Mouse (Mus musculus): ENCODE results near the gene Scaf4. TPM values are rescaled to one million over a fixed set of nuclear protein-coding genes. Genes with fewer than 3 reads are reported as not detected.

Gene Scaf4
- polyA plus RNA-seq, 1 experiment from 2014 or later = 24.5 TPM

DNA sequence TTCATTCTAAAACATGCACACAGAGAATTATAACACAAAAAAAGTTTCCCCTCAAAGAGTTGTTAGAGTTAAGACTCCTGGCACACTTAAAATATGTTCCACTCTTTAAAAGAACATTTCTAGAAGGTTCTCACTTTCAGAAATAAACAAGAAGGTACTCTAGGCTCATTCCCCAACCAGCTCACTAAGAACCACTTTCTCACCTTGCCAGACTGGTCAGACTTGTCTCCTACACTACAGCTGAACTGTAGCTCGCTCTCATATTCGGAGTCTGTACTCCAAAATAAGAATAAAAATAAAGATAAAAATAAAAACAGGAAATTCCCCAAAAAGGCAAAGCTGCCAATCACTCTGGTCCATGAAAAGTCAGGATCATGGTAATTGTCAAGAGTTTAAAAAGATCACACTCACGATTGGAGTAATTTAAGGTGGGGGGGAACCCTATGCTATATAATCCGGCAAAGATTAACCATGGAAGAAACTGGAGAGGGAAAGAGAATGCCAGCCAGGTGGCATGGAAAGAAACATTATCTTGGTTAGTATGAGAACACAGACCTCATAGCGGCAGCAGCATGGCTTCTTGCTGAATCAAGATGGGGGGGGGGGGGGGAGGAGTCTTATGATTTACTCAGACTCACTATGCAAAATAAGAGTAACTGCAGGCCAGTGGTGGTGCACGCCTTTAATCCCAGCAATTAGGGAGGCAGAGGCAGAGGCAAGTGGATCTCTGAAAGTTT, 80.9 kb downstream of the Scaf4 start:
- no peak overlapping the region for H3K9ac ChIP-seq (replicated peaks; ENCODE audit: low read length)
- ATAC-seq (replicated peaks; ENCODE audit: insufficient number of reproducible peaks, low FRiP score, low TSS enrichment, low read depth) (no peak), DNase-seq (ENCODE audit: low spot score) (no peak)
- H3K4me1 ChIP-seq (ENCODE audit: control insufficient read depth, insufficient read depth, low read length) = no peaks in the 10 kb centered on the region
- H3K27ac ChIP-seq (replicated peaks; ENCODE audit: low read depth, low read length) = no peak overlapping the region
- no peaks in the 10 kb centered on the region for H3K27me3 ChIP-seq (ENCODE audit: control insufficient read depth, insufficient read depth, low read length)
- no peak overlapping the region for H3K4me3 ChIP-seq (ENCODE audit: low read depth, low read length)
- no peaks in the 10 kb centered on the region for H3K9me3 ChIP-seq (replicated peaks; ENCODE audit: control insufficient read depth, low read length)
- 80% methylated on average over 6 of the region's 6 CpGs for WGBS
- no peak overlapping the region for H3K4me2 ChIP-seq (ENCODE audit: low read depth, low read length)
- no peaks in the 10 kb centered on the region for H3K36me3 ChIP-seq (replicated peaks; ENCODE audit: control insufficient read depth, insufficient read depth, low read depth, low read length)

DNA sequence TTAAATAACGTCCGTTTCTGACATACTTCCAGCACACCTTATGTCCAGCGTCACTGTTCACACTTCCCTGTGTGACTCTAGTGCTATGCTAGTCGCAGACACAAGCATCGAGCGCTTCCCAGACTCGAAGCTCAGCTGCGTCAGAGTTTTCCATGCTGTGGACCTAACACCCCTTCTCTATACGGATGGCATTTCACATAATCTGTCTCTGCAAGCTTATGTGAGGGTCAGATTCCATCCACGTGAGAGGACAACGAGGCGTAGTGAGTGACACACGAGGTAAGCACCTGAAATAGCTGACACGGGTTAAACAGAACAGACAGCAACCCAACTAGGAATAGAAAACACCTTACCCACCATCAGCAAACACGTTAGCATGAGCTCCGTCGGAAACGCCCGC, 82.2 kb downstream of the Scaf4 start:
- no peak overlapping the region for H3K27ac ChIP-seq (replicated peaks; ENCODE audit: low read depth, low read length)
- no peak overlapping the region for H3K4me2 ChIP-seq (ENCODE audit: low read depth, low read length)
- no peak overlapping the region for H3K4me3 ChIP-seq (ENCODE audit: low read depth, low read length)
- H3K9ac ChIP-seq (replicated peaks; ENCODE audit: low read length) = no peak overlapping the region
- WGBS = 64% methylated on average over 19 of the region's 19 CpGs
- no peak for ATAC-seq (replicated peaks; ENCODE audit: insufficient number of reproducible peaks, low FRiP score, low TSS enrichment, low read depth)
- no peak for DNase-seq (ENCODE audit: low spot score)
- H3K9me3 ChIP-seq (replicated peaks; ENCODE audit: control insufficient read depth, low read length) = no peaks in the 10 kb centered on the region
- no peaks in the 10 kb centered on the region for H3K27me3 ChIP-seq (ENCODE audit: control insufficient read depth, insufficient read depth, low read length)
- no peaks in the 10 kb centered on the region for H3K36me3 ChIP-seq (replicated peaks; ENCODE audit: control insufficient read depth, insufficient read depth, low read depth, low read length)
- no peaks in the 10 kb centered on the region for H3K4me1 ChIP-seq (ENCODE audit: control insufficient read depth, insufficient read depth, low read length)

DNA sequence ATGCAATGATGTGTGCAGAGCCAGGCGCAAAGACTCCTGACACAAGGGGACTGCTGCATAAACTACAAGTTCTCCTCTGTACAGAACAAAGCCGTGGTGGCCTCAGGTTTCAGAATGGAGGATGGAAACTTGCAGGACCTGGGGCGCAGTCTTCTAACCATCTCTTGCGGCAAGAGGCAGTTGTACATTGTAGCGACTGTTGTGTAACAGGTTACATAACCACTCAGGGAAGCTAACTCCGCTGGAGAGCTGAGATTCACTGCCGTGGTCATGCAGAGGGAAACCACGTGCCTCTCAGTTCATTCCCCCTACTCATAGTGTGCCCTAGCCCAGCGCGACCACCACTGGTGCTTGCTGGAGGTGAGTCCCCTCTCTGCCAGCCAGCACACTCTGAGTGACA, 85.1 kb downstream of the Scaf4 start:
- ATAC-seq (replicated peaks; ENCODE audit: insufficient number of reproducible peaks, low FRiP score, low TSS enrichment, low read depth) (no peak), DNase-seq (ENCODE audit: low spot score) (no peak)
- Histone ChIP-seq H3K4me2 (ENCODE audit: low read depth, low read length) (no peak overlapping the region), H3K36me3 (replicated peaks; ENCODE audit: control insufficient read depth, insufficient read depth, low read depth, low read length) (no peaks in the 10 kb centered on the region), H3K4me3 (ENCODE audit: low read depth, low read length) (no peak overlapping the region), H3K27ac (replicated peaks; ENCODE audit: low read depth, low read length) (no peak overlapping the region), H3K27me3 (ENCODE audit: control insufficient read depth, insufficient read depth, low read length) (no peaks in the 10 kb centered on the region), H3K9ac (replicated peaks; ENCODE audit: low read length) (no peak overlapping the region), H3K9me3 (replicated peaks; ENCODE audit: control insufficient read depth, low read length) (no peaks in the 10 kb centered on the region), H3K4me1 (ENCODE audit: control insufficient read depth, insufficient read depth, low read length) (no peaks in the 10 kb centered on the region)
- WGBS = 90% methylated on average over 10 of the region's 10 CpGs

DNA sequence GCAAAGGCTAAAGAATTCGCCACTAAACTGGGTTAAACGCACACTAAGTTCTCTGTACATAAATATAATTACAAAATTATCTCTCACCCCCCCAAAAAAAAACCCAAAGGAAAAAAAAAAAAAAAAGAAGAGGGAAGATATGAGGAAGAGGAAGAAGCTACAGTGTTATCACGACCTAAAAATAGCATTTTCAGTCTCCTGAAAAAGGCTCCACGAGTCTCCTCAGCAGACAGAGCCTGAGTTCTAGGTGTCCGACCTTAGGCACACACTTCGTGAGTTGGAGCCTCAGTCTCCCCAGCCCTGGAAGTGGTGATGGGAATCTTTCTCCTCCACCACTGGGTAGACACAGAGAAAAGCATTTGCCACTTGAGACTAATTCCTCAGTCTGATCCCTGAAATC, 85.7 kb downstream of the Scaf4 start:
- Histone ChIP-seq H3K9me3 (replicated peaks; ENCODE audit: control insufficient read depth, low read length) (no peaks in the 10 kb centered on the region), H3K36me3 (replicated peaks; ENCODE audit: control insufficient read depth, insufficient read depth, low read depth, low read length) (no peaks in the 10 kb centered on the region)
- 89% methylated on average over 6 of the region's 6 CpGs for WGBS

DNA sequence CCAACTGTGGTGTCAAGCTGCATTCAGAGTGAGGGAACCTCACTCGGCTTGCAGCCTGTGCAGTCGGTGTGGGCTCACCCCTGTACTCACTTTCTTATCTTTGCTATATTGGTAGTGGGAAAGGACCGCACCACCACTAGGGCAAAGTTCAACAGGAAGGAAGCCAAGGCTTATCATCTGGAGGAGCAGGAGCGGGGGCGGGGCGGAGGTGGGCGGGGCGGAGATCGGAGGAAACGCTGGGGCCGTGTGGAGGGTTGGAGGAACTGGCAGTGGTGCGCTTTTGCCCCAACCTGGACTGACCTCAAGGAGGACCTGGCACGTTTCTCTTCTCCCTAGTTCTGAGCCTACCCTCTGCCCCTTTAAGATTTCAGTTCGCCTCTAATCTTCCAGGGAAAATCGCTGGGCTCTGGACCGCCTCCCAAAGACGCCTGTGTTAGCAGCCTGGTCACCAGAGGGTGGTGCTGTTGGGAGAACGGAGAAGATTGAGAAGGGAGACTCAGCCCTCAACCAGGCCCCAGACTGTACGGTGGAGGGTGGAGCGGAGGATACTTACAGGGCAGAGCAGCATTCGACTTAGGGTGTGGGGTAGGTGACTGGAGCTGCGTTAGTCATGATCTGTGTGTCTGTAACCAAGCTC, 86.8 kb downstream of the Scaf4 start:
- WGBS = 5% methylated on average over 22 of the region's 22 CpGs

More for the DNA sequence above, 85.7 kb downstream of the Scaf4 start:
- DNase-seq (ENCODE audit: low spot score) = no peak
- no peak overlapping the region for H3K9ac ChIP-seq (replicated peaks; ENCODE audit: low read length)
- no peaks in the 10 kb centered on the region for H3K27me3 ChIP-seq (ENCODE audit: control insufficient read depth, insufficient read depth, low read length)
- H3K4me2 ChIP-seq (ENCODE audit: low read depth, low read length) = no peak overlapping the region
- no peak for ATAC-seq (replicated peaks; ENCODE audit: insufficient number of reproducible peaks, low FRiP score, low TSS enrichment, low read depth)
- no peak overlapping the region for H3K27ac ChIP-seq (replicated peaks; ENCODE audit: low read depth, low read length)
- no peak overlapping the region for H3K4me3 ChIP-seq (ENCODE audit: low read depth, low read length)
- no peaks in the 10 kb centered on the region for H3K4me1 ChIP-seq (ENCODE audit: control insufficient read depth, insufficient read depth, low read length)

DNA sequence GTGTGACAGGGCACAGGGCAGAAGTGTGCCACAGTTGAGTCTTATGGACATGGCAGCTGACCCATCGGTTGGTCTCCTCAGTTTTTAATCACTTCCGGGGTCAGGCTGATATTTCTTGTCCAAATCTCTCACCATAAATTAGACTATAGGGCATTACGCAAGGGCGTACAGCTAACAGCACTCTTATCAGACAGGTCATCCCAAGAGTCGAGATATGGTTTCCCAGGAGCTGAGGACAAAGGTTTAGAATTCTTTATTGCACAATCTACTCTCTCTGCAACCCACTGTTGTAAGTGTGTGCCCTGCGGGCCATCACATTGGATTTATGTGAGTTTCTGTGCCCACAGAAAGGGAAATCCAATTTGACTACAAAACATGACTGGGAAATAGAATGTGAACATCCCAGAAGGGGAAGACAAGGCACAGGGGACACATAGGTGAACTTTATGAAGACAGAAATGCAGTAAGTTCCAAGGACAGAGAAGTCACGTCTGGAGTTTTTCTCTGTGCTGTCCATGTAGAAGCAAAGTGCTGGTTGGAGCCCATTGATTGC, 87.5 kb downstream of the Scaf4 start:
- Histone ChIP-seq H3K4me2 (ENCODE audit: low read depth, low read length) (no peak overlapping the region), H3K36me3 (replicated peaks; ENCODE audit: control insufficient read depth, insufficient read depth, low read depth, low read length) (no peaks in the 10 kb centered on the region), H3K27ac (replicated peaks; ENCODE audit: low read depth, low read length) (no peak overlapping the region), H3K4me1 (ENCODE audit: control insufficient read depth, insufficient read depth, low read length) (no peaks in the 10 kb centered on the region), H3K9ac (replicated peaks; ENCODE audit: low read length) (no peak overlapping the region), H3K4me3 (ENCODE audit: low read depth, low read length) (no peak overlapping the region), H3K27me3 (ENCODE audit: control insufficient read depth, insufficient read depth, low read length) (no peaks in the 10 kb centered on the region), H3K9me3 (replicated peaks; ENCODE audit: control insufficient read depth, low read length) (no peaks in the 10 kb centered on the region)
- WGBS = 85% methylated on average over 7 of the region's 7 CpGs
- ATAC-seq (replicated peaks; ENCODE audit: insufficient number of reproducible peaks, low FRiP score, low TSS enrichment, low read depth) (no peak), DNase-seq (ENCODE audit: low spot score) (no peak)

More for the DNA sequence above, 86.8 kb downstream of the Scaf4 start:
- no peaks in the 10 kb centered on the region for H3K27me3 ChIP-seq (ENCODE audit: control insufficient read depth, insufficient read depth, low read length)
- no peaks in the 10 kb centered on the region for H3K36me3 ChIP-seq (replicated peaks; ENCODE audit: control insufficient read depth, insufficient read depth, low read depth, low read length)
- ATAC-seq (replicated peaks; ENCODE audit: insufficient number of reproducible peaks, low FRiP score, low TSS enrichment, low read depth) (peak; percentile 87), DNase-seq (ENCODE audit: low spot score) (peak; percentile 81)
- peak overlapping the region; percentile 47 for H3K9ac ChIP-seq (replicated peaks; ENCODE audit: low read length)
- no peaks in the 10 kb centered on the region for H3K9me3 ChIP-seq (replicated peaks; ENCODE audit: control insufficient read depth, low read length)
- H3K27ac ChIP-seq (replicated peaks; ENCODE audit: low read depth, low read length) = no peak overlapping the region
- no peaks in the 10 kb centered on the region for H3K4me1 ChIP-seq (ENCODE audit: control insufficient read depth, insufficient read depth, low read length)
- H3K4me3 ChIP-seq (ENCODE audit: low read depth, low read length) = peak overlapping the region; percentile 34
- H3K4me2 ChIP-seq (ENCODE audit: low read depth, low read length) = peak overlapping the region; percentile 36

DNA sequence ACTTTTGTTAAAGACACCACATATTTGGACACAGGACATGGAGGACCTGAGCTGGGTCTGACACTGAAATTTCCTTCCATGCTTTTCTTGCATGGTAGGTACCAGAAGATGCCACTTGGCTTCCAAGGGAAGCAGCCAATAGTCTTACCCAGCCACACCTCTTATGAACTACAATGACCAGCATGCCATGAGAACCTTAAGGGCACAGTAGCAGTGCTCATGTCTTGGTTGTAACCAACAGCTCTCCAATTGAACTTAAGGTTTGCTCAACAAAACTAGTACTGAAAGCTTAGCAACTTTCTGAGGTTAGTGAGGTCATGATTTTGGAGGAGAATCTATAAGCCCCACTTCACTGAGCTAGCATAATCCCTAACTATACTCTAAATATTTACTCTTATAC, 90.6 kb downstream of the Scaf4 start:
- Histone ChIP-seq H3K4me3 (ENCODE audit: low read depth, low read length) (no peak overlapping the region), H3K27me3 (ENCODE audit: control insufficient read depth, insufficient read depth, low read length) (no peaks in the 10 kb centered on the region), H3K9ac (replicated peaks; ENCODE audit: low read length) (no peak overlapping the region), H3K27ac (replicated peaks; ENCODE audit: low read depth, low read length) (no peak overlapping the region), H3K4me1 (ENCODE audit: control insufficient read depth, insufficient read depth, low read length) (no peaks in the 10 kb centered on the region), H3K9me3 (replicated peaks; ENCODE audit: control insufficient read depth, low read length) (no peaks in the 10 kb centered on the region), H3K36me3 (replicated peaks; ENCODE audit: control insufficient read depth, insufficient read depth, low read depth, low read length) (no peaks in the 10 kb centered on the region), H3K4me2 (ENCODE audit: low read depth, low read length) (no peak overlapping the region)
- DNase-seq (ENCODE audit: low spot score) = no peak
- no peak for ATAC-seq (replicated peaks; ENCODE audit: insufficient number of reproducible peaks, low FRiP score, low TSS enrichment, low read depth)

DNA sequence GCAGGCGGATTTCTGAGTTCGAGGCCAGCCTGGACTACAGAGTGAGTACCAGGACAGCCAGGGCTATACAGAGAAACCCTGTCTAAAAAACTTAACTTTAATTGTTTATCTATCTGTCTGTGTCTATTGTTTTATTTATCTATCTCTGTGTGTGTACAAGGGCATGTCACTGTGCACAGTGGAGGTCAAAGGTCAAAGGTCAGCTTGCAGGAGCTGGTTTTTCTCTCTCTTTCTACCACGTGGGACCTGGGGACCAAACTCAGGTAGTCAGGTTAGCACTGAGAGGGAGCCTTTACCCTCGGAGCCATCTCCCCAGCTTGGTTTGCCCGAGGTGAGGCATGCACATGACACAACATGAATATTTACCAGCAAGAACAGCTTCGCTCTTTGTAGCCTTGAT, 93.0 kb downstream of the Scaf4 start:
- H3K36me3 ChIP-seq (replicated peaks; ENCODE audit: control insufficient read depth, insufficient read depth, low read depth, low read length) = no peaks in the 10 kb centered on the region
- H3K4me3 ChIP-seq (ENCODE audit: low read depth, low read length) = no peak overlapping the region
- 71% methylated on average over 6 of the region's 6 CpGs for WGBS
- no peaks in the 10 kb centered on the region for H3K4me1 ChIP-seq (ENCODE audit: control insufficient read depth, insufficient read depth, low read length)
- DNase-seq (ENCODE audit: low spot score) (no peak), ATAC-seq (replicated peaks; ENCODE audit: insufficient number of reproducible peaks, low FRiP score, low TSS enrichment, low read depth) (no peak)
- no peaks in the 10 kb centered on the region for H3K27me3 ChIP-seq (ENCODE audit: control insufficient read depth, insufficient read depth, low read length)
- no peak overlapping the region for H3K9ac ChIP-seq (replicated peaks; ENCODE audit: low read length)
- no peak overlapping the region for H3K27ac ChIP-seq (replicated peaks; ENCODE audit: low read depth, low read length)
- H3K4me2 ChIP-seq (ENCODE audit: low read depth, low read length) = no peak overlapping the region
- H3K9me3 ChIP-seq (replicated peaks; ENCODE audit: control insufficient read depth, low read length) = no peaks in the 10 kb centered on the region

All from embryonic facial prominence, embryonic 11.5 days (tissue).